Mouse (Mus musculus) brain, embryonic 14.5 days (tissue): ENCODE data around the gene Tube1.

ENCODE experiments used
- CTCF ChIP-seq: fragments of 200-500 bp; IDR thresholded peaks from 2 replicates; pipeline ENCODE4 v1.5.1; 2012; ENCODE audit warnings: inconsistent platforms, mild to moderate bottlenecking, moderate library complexity, borderline replicate concordance; ENCODE audit not compliant: insufficient read depth, insufficient read length; ENCODE audit errors: extremely low read depth
- POLR2A ChIP-seq: fragments of 200-500 bp; IDR thresholded peaks from 2 replicates; pipeline ENCODE4 v1.6.1; 2012; ENCODE audit warnings: mild to moderate bottlenecking, inconsistent platforms, borderline replicate concordance; ENCODE audit not compliant: poor library complexity, insufficient read depth, insufficient read length, severe bottlenecking; ENCODE audit errors: extremely low read depth

GRCm38 (mm10) chr10:39137766-39138165 lies 4.0 kb downstream of the Tube1 start:
- no peak for TF ChIP-seq POLR2A
- TF ChIP-seq CTCF: no peak
